Mouse (Mus musculus) spleen, adult 12 weeks (tissue): ENCODE results near the gene Wdr45.
A peak's percentile ranks its signal among the peaks of the same experiment; 100 is the strongest.
"Not testable (repeated sequence)": the region's sequence is repeated elsewhere in the genome, so short reads cannot be mapped to it uniquely, and the experiment has no call there.

ENCODE experiments used
- DNase-seq: peaks from one replicate; pipeline ENCODE4 v3.0.0; 2022; ENCODE audit warnings: low spot score

The Wdr45 gene

DNA sequence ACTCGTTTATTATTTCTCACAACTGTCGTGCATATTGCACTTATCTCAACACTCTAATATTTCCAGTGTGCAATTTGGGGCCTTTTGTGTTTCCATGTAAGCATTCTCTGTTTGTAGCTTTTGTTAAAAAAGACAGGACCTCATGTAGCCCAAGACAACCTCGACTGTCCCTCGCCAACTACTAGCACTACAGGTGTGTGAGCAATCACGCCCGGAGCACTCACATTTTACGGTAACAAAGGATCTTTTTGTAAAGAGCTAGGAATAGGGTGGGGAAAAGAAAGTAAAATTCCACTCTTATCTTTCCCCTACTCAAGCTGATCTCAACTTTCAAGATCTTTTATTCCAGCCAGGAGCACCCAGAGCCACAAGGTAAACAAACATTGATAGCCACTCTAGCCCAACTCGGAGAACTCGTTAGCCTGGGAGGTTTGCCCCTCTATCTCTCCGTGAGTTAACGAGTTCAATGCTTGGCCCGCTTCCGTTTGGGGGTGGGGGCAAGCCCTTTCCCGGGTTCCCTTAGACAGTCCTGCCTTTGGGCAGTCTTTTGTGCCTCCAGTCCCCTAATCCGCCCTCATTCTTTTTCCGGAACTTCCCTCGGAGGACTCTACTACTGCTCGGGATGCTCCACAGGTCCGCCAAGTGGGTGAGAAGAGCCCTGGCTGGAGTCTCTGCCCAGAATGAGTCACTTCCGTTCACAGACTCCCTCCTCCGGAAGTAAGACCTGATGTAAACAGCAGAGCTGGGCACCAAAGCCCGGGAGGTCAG is 7.6 kb downstream of the Wdr45 start, which contains the start of gene Gm45208:
Gm45208 (plus strand) TSS at position 732 of the 768 bp plus-strand sequence.
- DNase-seq: peak; percentile 76

DNA sequence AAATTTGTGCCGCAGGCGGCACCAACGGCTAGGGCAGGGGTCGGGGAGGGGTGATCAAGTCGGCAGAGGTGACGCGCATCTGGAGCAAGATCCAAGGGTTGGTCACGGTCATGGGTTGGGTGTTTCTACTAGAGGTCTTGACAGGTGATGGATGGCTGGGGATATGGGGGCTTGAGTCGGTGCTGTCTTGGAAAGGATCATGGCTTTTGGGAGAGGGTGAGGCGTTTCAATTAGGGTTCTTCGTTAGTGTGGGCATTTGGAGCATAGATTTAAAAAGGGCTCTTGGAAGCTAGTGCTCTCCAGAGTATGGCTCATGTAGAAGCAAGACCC is 8.1 kb downstream of the Wdr45 start:
- no peak for DNase-seq

DNA sequence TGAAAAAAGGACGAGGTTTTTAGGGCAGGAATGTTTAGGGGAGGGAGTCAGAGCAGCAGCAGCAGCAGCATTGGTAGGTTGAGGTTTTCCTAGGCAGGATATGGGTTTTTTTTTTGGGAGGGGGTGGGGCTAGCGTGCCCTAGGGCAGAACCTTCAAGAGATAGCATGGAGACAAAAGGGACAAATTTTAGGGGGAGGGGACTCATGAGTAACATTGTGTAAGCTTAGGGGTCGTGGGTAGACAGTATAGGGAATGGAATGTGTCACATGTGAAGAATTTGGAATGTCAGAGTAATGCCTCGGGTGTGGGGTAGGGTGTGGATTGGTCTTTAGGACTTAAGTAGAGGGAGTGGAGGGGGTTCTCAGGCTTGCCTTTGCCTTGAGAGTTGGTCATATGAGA is 8.6 kb downstream of the Wdr45 start:
- no peak for DNase-seq

DNA sequence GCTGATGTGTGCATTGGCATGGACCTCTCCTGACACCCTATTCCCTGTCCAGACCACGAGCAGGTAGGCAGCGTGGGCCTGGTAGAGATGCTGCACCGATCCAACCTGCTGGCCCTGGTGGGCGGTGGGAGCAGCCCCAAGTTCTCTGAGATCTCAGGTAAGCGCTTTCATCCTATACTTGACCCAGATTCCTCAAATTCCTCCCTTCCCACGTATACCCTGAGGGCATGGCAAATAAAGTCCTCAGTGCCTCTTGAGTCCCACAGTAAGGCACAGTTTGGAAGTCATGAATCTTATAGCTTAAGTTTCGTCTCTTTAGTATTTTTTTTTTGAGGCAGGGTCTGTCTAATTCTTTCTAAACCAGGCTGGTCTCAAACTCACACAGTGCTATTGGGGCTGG is 10.0 kb downstream of the Wdr45 start:
- no peak for DNase-seq

DNA sequence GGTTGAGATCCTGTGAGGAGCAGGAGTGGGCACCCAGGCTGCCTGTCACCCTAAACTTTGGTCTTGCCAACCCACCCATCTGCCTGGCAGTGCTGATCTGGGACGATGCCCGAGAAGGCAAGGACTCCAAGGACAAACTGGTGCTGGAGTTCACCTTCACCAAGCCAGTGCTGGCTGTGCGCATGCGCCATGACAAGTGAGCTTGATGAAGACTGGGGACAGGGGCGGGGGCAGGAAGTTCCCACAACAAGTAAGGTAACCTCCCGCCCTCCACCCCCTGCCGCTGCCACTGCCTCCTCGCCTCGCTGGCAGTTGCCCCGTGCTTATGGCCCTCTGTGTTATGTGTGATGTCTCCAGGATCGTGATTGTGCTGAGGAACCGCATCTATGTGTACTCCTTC is 11.7 kb downstream of the Wdr45 start:
- DNase-seq: no peak

DNA sequence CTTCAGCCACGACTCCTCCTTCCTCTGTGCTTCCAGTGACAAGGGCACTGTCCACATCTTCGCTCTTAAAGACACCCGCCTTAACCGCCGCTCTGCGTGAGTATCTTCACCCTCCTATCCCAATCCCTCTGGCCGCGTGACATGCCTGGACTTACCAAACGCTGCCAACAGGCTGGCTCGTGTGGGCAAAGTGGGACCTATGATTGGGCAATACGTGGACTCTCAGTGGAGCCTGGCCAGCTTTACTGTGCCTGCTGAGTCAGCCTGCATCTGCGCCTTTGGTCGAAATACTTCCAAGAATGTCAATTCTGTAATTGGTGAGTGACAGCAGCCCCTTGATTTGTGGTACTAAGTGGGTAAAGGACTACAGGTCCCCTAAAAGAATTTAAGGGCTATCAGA is 13.0 kb downstream of the Wdr45 start:
- DNase-seq: no peak

DNA sequence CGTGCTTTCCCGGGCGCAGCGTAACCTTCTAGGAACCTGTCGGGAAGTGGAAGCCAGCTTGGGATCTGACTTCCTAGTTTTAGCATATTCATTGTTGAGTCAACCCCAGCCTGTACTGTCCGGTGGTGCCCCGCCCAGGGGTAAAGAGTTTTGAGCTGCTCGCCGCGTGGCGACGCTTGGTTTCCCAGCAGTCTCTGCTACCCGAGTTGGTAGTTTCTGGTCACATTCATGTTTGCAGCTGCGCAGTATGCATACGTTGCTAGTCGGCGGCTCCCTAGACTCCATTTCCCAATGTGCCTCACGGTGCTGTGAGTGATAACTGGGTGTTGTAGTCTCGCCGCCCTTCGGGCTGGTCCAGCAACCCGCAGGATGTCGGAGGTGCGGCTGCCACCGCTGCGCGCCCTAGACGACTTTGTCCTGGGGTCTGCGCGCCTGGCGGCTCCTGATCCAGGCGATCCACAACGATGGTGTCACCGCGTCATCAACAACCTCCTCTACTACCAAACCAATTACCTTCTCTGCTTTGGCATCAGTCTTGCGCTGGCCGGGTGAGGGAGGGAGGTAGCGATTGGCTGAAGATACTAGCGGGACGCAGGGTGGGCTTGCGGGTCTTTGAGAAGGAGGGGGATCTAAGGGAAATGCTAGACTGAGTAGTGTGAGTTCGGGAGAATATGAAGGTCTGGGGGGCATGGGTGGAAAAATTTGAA is 14.2 kb downstream of the Wdr45 start, which contains the start of gene Praf2:
Praf2 (plus strand) TSS at position 225 of the 707 bp plus-strand sequence.
- peak; percentile 44 for DNase-seq

DNA sequence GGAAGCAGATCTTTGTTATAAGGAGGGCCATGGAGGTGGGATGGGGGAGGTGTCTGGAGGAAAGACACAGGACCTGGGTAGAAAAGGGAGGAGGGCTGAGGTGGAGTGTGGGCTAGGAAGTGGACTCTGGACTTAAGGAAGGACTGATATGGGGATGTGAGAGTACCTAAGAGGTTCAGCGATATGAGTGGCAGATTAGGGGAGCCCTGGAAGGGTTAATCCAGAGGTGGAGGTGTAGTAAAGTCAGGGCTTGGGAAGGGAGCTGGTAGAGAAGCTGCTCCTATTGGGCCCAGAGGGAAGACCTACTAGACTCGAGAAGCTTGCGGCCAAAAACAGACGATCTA is 14.8 kb downstream of the Wdr45 start:
- no peak for DNase-seq

DNA sequence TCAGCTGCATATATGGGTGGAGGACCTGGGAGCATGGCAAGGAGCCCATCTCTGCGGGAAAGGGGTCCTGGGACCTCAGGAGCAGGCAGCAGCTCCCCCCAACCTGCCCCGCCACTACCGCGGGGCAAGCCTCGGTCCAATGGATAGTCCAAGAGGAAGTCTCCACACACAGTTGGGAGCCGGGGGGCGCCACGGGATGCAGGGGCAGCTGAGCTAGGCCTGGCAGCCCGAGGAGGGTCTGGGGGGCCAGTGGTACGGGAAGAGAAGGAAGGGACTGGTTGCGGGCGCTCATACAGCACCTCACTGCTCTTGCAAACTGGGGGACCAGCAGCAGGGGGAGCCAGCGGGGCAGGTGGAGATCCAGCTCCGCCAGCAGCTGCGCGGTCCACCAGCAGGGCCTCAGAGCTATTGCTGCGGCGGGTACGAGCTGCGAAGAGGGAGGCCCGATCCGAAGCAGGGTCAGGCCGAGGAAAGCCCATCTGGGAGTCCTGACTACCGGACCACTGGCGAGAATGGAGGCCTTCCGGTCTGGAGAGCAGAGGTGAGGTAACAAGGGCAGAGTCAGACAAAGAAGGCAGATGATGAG is 19.5 kb downstream of the Wdr45 start:
- peak; percentile 66 for DNase-seq

DNA sequence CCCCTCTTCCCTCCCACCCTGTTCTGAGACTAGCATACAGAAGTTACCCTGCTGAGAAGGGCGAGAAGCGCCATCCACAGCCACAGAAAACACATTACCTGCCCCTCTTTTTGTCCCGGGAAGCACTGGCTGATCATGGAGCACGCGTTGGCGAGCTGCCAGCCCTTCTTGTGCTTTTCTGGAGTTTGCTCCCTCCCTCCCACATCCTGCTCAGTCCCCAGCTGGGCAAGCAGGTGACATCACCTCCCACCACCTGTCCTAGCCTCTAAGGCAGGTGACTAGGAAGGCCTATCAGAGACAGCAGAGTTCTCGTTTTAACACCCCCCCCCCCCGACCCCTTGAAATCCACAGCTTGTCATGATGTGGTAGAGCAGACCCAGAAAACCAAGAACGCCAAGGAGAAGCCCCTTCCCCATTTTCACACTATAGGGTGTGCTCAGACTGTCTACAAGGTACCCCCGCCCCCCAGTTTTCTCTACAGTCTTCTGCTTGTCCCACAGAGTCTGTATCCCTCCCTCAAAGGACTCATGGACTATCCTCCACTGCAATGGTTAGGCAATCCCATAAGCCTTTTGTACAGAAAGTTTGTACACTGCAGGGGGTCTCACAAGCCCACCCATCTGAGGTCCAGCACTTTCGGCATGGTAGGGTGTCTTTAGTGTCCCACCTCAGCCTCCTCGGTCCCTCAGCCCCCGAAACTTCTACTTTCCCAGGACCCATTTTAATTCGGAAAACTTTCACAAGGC is 25.4 kb downstream of the Wdr45 start:
- no peak for DNase-seq

DNA sequence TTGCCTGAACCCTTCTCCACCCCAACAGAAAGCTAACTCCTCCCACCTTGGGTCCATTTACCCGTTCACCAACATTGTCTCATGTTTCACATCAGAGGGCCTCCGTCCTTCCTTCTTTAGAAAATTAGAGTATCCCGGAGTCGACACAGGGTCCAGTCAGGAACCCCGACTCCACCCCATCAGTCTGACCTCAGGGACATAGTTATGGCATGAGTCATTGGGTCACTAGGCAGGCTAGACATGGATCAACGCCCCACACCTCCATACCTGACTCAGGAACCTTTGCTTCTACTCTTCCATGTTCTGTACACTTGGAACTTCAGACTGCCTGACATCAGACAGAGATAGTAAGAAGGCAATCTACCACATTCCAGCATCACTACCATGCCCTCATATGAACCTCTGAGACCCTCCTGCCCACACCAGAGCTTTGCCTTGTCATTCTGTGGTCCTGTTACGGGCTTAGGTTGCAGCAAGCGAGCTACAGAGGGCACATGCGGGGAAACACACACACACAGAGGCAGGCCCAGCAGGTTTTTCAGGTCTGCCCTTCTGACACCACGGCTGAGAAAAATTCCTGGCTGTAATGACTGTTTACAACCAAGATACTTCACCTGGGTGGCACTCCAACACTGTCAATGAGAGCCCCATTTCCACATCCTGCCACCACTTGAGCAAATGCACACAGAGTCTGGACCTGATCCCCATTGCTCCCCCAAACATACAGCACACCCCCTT is 26.1 kb downstream of the Wdr45 start:
- no peak for DNase-seq

DNA sequence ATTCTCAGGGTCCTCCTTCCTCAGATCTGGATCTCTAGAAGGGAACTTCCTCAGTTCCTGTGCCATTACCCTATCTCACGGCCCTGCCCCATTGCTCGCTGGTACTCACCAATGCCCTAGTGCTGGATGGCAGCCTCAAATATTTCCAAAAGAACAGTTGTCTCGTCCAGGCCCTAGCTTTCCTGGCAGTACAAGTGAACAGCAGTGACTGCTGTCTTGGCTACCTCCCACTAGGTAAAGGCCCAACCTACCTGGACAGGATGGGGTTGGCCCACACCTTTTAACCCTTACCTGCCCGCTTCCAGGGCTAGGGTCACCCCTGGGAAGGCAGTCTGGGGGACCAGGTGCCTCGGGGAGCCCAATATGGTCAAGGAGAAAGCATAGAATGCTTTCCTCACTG is 27.0 kb downstream of the Wdr45 start:
- DNase-seq: no peak

DNA sequence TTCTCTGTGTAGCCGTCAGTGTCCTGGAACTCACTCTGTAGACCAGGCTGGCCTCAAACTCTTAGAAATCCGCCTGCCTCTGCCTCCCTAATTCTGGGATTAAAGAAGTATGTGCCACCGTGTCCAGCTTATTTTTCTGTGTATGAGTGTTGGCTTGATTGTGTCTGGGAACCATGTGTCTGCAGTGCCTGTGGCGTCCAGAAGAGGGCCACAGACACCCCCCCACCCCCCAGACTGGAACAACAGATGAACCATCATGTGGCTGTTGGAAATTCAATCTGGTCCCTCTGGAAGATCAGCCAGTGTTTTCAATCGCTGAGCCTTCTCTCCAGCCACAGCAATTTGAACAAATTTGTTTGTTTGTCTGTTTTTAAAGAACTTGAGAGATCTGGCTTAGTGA is 29.3 kb downstream of the Wdr45 start:
- DNase-seq: no peak

DNA sequence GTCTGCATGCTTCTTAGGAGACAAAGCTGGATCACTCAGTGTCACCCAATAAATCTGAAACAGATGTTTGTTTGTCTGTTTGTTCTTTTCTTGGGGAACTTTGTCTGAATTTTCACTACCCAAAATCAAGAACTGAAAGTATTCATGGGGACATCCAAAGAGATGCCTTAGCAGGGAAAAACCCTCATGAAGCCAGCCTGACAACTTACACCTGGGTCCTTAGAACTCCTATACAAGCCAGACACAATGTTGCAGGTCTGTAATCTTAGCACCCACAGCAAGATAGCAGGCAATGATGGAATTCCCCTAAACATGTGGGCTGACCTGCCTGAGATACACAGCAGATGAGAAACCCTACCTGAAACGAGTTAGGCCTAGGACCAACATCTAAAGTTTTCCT is 30.8 kb downstream of the Wdr45 start:
- DNase-seq: no peak

DNA sequence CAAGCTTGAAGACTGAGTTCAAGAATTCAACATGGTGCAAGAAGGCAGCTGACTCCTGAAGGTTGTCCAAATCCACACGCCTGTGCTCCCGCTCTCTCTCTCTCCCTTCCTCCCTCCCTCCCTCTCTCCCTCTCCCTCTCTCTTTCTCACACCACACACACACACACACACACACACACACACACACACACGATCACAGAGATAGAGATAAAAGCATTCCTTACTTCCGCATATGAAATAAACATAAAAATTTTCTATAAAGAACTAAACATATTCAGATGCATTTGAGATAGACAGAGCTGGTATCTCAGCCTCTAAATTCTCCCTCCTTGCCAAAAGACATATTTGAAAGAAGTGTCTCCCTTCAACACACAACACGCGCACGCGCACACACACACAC is 31.3 kb downstream of the Wdr45 start:
- no peak for DNase-seq

DNA sequence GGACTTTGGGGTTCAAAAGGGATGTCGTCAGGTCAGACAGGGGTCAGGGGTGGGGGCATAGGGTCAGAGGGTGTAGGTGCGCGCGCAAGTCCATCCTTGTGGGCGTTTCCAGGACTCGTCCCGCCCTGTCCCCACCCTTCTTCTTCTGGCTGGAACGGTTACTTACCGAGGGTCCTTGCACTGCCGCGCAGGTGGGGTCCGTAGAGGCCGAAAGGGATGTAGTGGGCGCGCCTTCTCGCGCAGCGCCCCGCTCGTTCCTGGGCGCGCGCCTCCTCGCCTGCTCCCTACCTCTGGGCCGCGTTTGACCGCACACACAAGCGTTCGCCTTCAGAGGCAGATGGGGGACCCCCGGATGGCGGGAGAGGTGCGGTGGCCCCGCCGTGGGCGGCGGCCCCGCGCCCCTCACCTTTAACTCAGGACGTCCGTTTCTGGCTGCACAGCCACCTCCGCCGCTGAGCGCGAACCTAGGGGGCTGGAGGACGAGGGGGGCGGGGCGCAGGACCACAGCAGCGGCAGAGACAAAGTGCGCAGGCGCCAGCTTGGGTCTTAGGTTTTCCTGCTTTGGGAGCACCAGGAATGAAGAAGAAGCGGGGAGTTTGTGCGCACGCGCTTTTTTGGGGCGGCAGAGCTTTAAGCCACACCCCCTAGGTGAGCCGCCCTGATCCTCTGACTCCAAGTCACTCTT is 36.4 kb downstream of the Wdr45 start, which contains the start of gene Ccdc120:
Ccdc120 (minus strand) TSS at position 474 of the 685 bp plus-strand sequence.
- DNase-seq: no peak

DNA sequence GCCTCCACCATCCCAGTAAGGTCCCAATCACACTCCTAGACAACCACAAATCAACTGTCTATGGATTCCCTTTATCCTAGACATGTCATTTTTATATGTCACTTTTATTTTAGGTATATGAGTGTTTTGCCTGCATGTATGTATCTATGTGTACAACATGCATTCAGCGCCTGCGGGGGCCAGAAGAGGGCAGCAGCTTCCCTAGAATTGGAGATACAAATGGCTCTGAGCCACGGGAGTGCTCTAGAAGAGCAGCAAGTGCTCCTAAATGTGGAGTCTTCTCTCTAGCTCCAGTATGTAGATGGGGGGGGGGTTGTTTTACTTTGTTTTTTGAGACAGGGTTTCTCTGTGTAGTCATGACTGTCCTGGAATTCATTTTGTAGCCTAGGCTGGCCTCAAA is 39.5 kb downstream of the Wdr45 start:
- DNase-seq: not testable (repeated sequence)

DNA sequence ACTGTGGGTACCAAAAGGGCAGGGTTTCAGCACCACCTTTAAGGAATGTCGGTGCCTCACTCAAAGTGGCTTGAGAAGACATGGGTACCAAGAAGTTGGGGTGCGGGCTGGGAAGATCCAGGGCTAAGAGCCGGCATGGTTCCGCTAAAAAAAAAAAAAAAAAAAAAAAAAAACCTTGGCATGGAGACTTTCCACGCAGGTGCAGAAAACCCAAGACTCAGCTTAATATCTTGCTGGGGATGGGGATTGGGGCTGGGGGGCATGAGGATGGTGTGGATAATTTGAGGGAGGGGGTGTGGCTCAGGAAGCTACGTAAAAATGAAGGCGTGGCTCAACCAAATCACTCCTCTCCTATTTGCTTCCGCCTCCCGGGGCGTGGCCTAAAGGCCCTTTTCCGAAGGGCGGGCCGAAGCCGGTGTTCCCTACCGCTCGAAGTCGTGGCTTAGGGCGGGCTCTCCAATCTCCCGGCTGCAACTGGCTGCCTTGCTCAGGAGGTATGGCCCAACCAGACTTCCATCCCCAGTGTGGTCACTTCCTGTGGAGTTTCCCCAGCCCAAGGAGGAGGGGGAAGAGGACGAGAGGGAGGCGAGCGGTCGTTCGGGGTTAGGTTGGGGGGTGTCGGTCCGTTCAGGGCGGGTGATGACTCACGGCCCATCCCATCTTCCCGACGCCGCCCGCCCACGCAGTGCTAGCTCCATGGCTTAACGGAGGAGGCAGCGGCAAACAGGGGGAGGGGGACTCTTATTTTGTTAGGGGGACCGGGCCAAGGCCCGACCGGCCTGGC is 48.2 kb downstream of the Wdr45 start, which contains the start of gene Tfe3:
Tfe3 (plus strand) TSS at position 424 of the 784 bp plus-strand sequence.
- peak; percentile 80 for DNase-seq

DNA sequence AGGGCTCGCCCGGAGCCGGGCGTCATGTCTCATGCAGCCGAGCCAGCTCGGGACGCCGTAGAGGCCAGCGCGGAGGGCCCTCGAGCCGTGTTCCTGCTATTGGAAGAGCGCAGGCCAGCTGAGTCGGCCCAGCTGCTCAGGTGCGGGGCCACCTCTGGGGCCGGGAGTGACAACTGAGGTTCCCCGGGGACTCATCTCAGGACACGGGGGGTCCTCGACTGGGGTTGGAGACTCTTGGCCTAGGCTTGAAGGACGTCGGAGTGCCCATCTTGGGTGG is 48.7 kb downstream of the Wdr45 start:
- no peak for DNase-seq

DNA sequence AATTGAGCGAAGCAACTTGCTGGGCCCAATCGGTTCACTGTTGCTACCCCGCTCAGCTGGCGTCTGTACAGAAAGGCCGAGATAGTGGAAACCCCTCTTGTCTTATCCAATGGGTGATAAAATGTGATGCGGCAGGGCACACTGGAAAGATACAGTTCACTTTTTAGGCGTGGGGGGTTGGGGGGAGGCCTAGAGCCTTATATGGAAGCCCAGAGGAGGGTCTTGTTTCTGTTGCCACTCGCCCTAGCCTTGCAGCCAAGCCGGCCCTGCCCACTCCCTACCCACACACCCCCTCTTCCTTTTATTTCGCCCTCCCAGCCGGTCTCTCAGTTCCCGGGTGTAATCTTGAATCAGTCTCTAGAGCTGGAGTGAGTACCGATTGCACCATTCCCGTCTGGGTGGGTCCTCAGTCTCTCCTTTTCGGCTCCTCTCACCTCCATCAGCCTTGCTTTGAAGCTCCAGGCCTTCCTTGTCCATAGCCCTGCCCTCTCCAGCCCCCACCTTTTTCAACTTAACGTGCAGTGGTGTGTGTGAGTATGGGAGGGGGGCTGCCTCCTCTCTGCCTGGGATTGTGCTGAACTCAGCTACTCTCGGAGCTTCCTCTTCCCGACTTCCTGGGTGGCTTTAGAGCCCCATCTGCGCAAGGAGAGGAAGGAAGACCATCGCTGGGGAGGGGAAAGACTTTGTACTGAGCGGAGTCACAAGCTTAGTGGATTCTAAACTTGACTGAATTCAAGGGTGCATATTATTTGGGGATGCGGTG is 49.7 kb downstream of the Wdr45 start:
- DNase-seq: peak; percentile 5
